Mouse (Mus musculus): ENCODE measurements at regions not wholly inside any gene's neighbourhood (a gene's known extent, or its start where the extent isn't known, plus 50 kb on each side); places are given as distances from the start of the nearest gene placed in this dataset.

GRCm38 (mm10) chr1:61050346-61050745 lies 72.6 kb downstream of the Icos start:
- H3K4me2 ChIP-seq = no peak overlapping the region
- H3K4me1 ChIP-seq (replicated peaks; ENCODE audit: control insufficient read depth, insufficient read depth, low read length) = no peaks in the 10 kb centered on the region
- no peak overlapping the region for H3K27ac ChIP-seq (ENCODE audit: low read depth, low read length)
- no peaks in the 10 kb centered on the region for H3K9me3 ChIP-seq (ENCODE audit: control insufficient read depth, low read length)
- WGBS = 83% methylated on average over 4 of the region's 4 CpGs
- no peak for DNase-seq (ENCODE audit: low spot score)
- ATAC-seq (replicated peaks; ENCODE audit: low FRiP score) = no peak
- no peak overlapping the region for H3K4me3 ChIP-seq (ENCODE audit: low read depth, low read length)
- no peaks in the 10 kb centered on the region for H3K36me3 ChIP-seq (ENCODE audit: control insufficient read depth, insufficient read depth, low read length)
- no peaks in the 10 kb centered on the region for H3K27me3 ChIP-seq (replicated peaks; ENCODE audit: control insufficient read depth, insufficient read depth, low read length)
- H3K9ac ChIP-seq (ENCODE audit: low read depth, low read length) = no peak overlapping the region

GRCm38 (mm10) chr1:61053676-61054075 lies 75.9 kb downstream of the Icos start:
- no peak for ATAC-seq (replicated peaks; ENCODE audit: low FRiP score)

DNA sequence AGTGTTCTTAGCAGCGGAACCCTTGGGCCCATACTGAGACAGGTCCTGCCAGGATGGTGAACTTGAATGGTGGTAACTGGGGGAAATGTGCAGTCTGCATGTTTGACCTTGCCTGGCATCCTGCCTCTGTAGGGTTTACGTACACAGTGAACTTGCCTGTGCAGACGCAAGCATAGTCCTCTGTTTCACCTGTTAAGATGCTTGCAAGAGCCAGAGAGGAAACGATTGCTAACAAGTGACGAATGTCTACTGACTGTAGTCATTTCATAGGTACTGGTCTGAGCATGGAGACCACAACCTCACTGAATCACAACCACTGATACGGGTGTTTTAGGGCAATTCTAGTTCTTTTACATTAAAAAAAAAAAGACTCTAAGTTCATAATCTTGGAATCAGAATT lies 76.7 kb downstream of the Icos start:
- WGBS = 86% methylated on average over 6 of the region's 6 CpGs
- no peaks in the 10 kb centered on the region for H3K9me3 ChIP-seq (ENCODE audit: control insufficient read depth, low read length)

More at GRCm38 (mm10) chr1:61053676-61054075, 75.9 kb downstream of the Icos start:
- H3K36me3 ChIP-seq (ENCODE audit: control insufficient read depth, insufficient read depth, low read length) = no peaks in the 10 kb centered on the region
- no peak overlapping the region for H3K4me2 ChIP-seq
- no peak for DNase-seq (ENCODE audit: low spot score)
- H3K27me3 ChIP-seq (replicated peaks; ENCODE audit: control insufficient read depth, insufficient read depth, low read length) = no peaks in the 10 kb centered on the region
- H3K4me1 ChIP-seq (replicated peaks; ENCODE audit: control insufficient read depth, insufficient read depth, low read length) = no peaks in the 10 kb centered on the region
- no peaks in the 10 kb centered on the region for H3K9me3 ChIP-seq (ENCODE audit: control insufficient read depth, low read length)
- WGBS = 60% methylated on average over 1 of the region's 1 CpGs
- no peak overlapping the region for H3K27ac ChIP-seq (ENCODE audit: low read depth, low read length)
- H3K4me3 ChIP-seq (ENCODE audit: low read depth, low read length) = no peak overlapping the region
- H3K9ac ChIP-seq (ENCODE audit: low read depth, low read length) = no peak overlapping the region

GRCm38 (mm10) chr1:61055176-61055575 lies 77.4 kb downstream of the Icos start:
- ATAC-seq (replicated peaks; ENCODE audit: low FRiP score) (no peak), DNase-seq (ENCODE audit: low spot score) (peak; percentile 33)
- no peaks in the 10 kb centered on the region for H3K36me3 ChIP-seq (ENCODE audit: control insufficient read depth, insufficient read depth, low read length)
- no peaks in the 10 kb centered on the region for H3K27me3 ChIP-seq (replicated peaks; ENCODE audit: control insufficient read depth, insufficient read depth, low read length)
- no peak overlapping the region for H3K4me2 ChIP-seq
- no peak overlapping the region for H3K4me3 ChIP-seq (ENCODE audit: low read depth, low read length)
- no peak overlapping the region for H3K9ac ChIP-seq (ENCODE audit: low read depth, low read length)
- no peak overlapping the region for H3K27ac ChIP-seq (ENCODE audit: low read depth, low read length)
- no peaks in the 10 kb centered on the region for H3K9me3 ChIP-seq (ENCODE audit: control insufficient read depth, low read length)
- WGBS = 10% methylated on average over 8 of the region's 8 CpGs
- H3K4me1 ChIP-seq (replicated peaks; ENCODE audit: control insufficient read depth, insufficient read depth, low read length) = no peaks in the 10 kb centered on the region

More for the DNA sequence above, 76.7 kb downstream of the Icos start:
- H3K9ac ChIP-seq (ENCODE audit: low read depth, low read length) = no peak overlapping the region
- no peak for ATAC-seq (replicated peaks; ENCODE audit: low FRiP score)
- H3K27me3 ChIP-seq (replicated peaks; ENCODE audit: control insufficient read depth, insufficient read depth, low read length) = no peaks in the 10 kb centered on the region
- H3K4me2 ChIP-seq = no peak overlapping the region
- no peaks in the 10 kb centered on the region for H3K4me1 ChIP-seq (replicated peaks; ENCODE audit: control insufficient read depth, insufficient read depth, low read length)
- H3K36me3 ChIP-seq (ENCODE audit: control insufficient read depth, insufficient read depth, low read length) = no peaks in the 10 kb centered on the region
- no peak overlapping the region for H3K4me3 ChIP-seq (ENCODE audit: low read depth, low read length)
- no peak for DNase-seq (ENCODE audit: low spot score)
- H3K27ac ChIP-seq (ENCODE audit: low read depth, low read length) = no peak overlapping the region

DNA sequence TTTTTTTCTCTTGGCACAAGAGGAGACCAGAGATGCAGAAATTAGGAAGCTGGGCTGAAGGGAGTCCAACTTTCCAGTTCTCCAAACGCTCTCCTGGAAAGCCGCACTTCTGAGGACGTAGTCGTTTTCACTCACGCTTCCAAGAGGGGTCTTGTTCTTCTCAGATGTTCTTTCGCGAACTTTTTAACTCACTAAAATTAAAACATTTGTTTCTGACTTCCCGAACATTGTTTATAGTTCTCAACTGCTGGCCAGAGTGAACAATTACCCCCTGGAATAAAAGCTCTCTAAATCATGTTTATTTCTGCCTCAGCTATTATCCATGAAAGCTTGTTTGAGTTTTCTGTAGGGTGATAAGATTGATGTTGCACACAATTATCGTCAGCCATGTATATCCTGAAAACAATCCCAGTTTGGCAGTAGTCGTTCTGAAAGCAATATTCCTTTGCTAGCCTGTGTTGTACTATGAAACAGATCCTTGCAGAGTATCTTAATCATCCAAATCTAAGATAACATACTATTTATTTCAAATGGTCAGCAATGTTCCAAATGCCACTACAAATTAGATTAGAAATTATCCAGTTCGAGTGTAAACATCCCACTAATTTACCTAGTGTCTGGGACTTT lies 82.3 kb downstream of the Icos start:
- Histone ChIP-seq H3K4me1 (replicated peaks; ENCODE audit: control insufficient read depth, insufficient read depth, low read length) (no peaks in the 10 kb centered on the region), H3K4me3 (ENCODE audit: low read depth, low read length) (no peak overlapping the region), H3K36me3 (ENCODE audit: control insufficient read depth, insufficient read depth, low read length) (no peaks in the 10 kb centered on the region), H3K4me2 (no peak overlapping the region), H3K9me3 (ENCODE audit: control insufficient read depth, low read length) (no peaks in the 10 kb centered on the region), H3K9ac (ENCODE audit: low read depth, low read length) (no peak overlapping the region), H3K27me3 (replicated peaks; ENCODE audit: control insufficient read depth, insufficient read depth, low read length) (no peaks in the 10 kb centered on the region), H3K27ac (ENCODE audit: low read depth, low read length) (no peak overlapping the region)
- ATAC-seq (replicated peaks; ENCODE audit: low FRiP score) (no peak), DNase-seq (ENCODE audit: low spot score) (no peak)
- 62% methylated on average over 11 of the region's 11 CpGs for WGBS

- 67% methylated on average over 3 of the region's 3 CpGs for WGBS
- no peak overlapping the region for H3K27ac ChIP-seq (ENCODE audit: low read depth, low read length)
- H3K4me1 ChIP-seq (replicated peaks; ENCODE audit: control insufficient read depth, insufficient read depth, low read length) = no peaks in the 10 kb centered on the region
- no peak for DNase-seq (ENCODE audit: low spot score)
- H3K27me3 ChIP-seq (replicated peaks; ENCODE audit: control insufficient read depth, insufficient read depth, low read length) = no peaks in the 10 kb centered on the region
- no peak overlapping the region for H3K9ac ChIP-seq (ENCODE audit: low read depth, low read length)
- no peak overlapping the region for H3K4me3 ChIP-seq (ENCODE audit: low read depth, low read length)
- H3K4me2 ChIP-seq = no peak overlapping the region
- no peak for ATAC-seq (replicated peaks; ENCODE audit: low FRiP score)
- no peaks in the 10 kb centered on the region for H3K36me3 ChIP-seq (ENCODE audit: control insufficient read depth, insufficient read depth, low read length)
- H3K9me3 ChIP-seq (ENCODE audit: control insufficient read depth, low read length) = no peaks in the 10 kb centered on the region
Measured at GRCm38 (mm10) chr1:61061892-61062460, 84.2 kb downstream of the Icos start.

DNA sequence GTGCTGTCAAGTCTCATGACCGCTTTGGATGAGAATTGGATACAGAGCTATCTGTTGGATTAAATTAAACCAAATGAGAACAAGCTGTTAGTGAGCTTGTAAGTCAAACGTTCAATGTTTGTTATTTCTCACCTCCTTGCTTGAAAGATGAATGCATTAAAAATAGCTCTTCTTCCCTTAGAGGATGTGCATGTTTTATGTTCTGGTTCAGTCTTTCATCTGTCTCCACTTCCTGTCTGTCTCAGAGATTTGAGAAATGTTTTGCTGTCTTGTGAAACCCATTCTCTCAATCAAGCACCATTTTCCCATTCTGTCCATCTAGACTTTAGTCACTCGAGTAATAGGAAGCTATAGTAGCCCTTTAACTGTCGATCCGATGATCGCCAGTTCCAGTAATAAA lies 90.4 kb downstream of the Icos start:
- ATAC-seq (replicated peaks; ENCODE audit: low FRiP score) (no peak), DNase-seq (ENCODE audit: low spot score) (no peak)
- Histone ChIP-seq H3K4me2 (no peak overlapping the region), H3K36me3 (ENCODE audit: control insufficient read depth, insufficient read depth, low read length) (no peaks in the 10 kb centered on the region), H3K27ac (ENCODE audit: low read depth, low read length) (no peak overlapping the region), H3K27me3 (replicated peaks; ENCODE audit: control insufficient read depth, insufficient read depth, low read length) (no peaks in the 10 kb centered on the region), H3K9ac (ENCODE audit: low read depth, low read length) (no peak overlapping the region), H3K4me3 (ENCODE audit: low read depth, low read length) (no peak overlapping the region), H3K9me3 (ENCODE audit: control insufficient read depth, low read length) (no peaks in the 10 kb centered on the region), H3K4me1 (replicated peaks; ENCODE audit: control insufficient read depth, insufficient read depth, low read length) (no peaks in the 10 kb centered on the region)
- WGBS = 76% methylated on average over 6 of the region's 6 CpGs

DNA sequence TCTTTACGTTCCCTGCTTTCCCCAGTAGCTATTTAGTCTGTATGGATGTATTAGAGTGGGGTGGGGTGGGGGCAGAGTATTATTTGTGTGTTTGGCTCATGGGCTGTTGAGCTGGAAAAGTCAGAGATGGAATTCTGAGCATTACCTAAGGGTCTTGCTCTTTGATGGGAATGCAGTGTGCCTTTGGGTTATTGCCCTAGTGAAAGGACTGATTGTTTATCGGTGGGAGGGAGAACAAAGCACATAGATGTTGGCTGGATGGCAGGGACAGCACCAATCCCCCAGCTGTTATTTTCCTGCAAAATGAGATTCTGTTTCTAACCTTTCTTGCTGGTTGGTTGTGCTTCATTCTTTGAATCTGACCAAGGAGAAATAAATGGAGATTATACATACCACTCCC lies 96.4 kb downstream of the Icos start:
- no peak overlapping the region for H3K9ac ChIP-seq (ENCODE audit: low read depth, low read length)
- no peak overlapping the region for H3K27ac ChIP-seq (ENCODE audit: low read depth, low read length)
- H3K36me3 ChIP-seq (ENCODE audit: control insufficient read depth, insufficient read depth, low read length) = no peaks in the 10 kb centered on the region
- WGBS = 91% methylated on average over 2 of the region's 2 CpGs
- no peak overlapping the region for H3K4me2 ChIP-seq
- ATAC-seq (replicated peaks; ENCODE audit: low FRiP score) (no peak), DNase-seq (ENCODE audit: low spot score) (no peak)
- H3K4me3 ChIP-seq (ENCODE audit: low read depth, low read length) = no peak overlapping the region
- no peaks in the 10 kb centered on the region for H3K9me3 ChIP-seq (ENCODE audit: control insufficient read depth, low read length)
- no peaks in the 10 kb centered on the region for H3K27me3 ChIP-seq (replicated peaks; ENCODE audit: control insufficient read depth, insufficient read depth, low read length)
- H3K4me1 ChIP-seq (replicated peaks; ENCODE audit: control insufficient read depth, insufficient read depth, low read length) = no peaks in the 10 kb centered on the region

DNA sequence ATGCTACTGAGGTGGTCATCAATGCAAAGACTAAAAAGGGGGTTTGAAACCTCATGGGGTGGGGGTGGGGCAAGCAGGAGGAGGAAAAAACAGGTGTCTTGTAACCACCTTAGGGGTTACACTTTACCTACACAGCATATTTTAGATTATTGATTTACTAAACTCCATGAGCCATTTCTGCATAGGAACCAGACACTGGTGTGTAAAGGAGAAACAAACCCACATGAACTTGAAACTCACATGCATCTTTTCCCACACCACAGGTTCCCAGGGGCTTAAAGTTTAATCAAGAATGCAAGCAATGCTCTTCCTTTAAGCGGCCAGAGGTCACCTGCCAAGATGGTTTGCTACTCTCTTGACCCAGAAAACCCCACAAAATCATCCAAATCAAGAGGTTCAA lies 97.6 kb downstream of the Icos start:
- no peak overlapping the region for H3K27ac ChIP-seq (ENCODE audit: low read depth, low read length)
- WGBS = 80% methylated on average over 1 of the region's 1 CpGs

More for the DNA sequence above, 97.6 kb downstream of the Icos start:
- Histone ChIP-seq H3K4me2 (no peak overlapping the region), H3K4me1 (replicated peaks; ENCODE audit: control insufficient read depth, insufficient read depth, low read length) (no peaks in the 10 kb centered on the region), H3K27me3 (replicated peaks; ENCODE audit: control insufficient read depth, insufficient read depth, low read length) (no peaks in the 10 kb centered on the region), H3K9ac (ENCODE audit: low read depth, low read length) (no peak overlapping the region), H3K36me3 (ENCODE audit: control insufficient read depth, insufficient read depth, low read length) (no peaks in the 10 kb centered on the region), H3K4me3 (ENCODE audit: low read depth, low read length) (no peak overlapping the region), H3K9me3 (ENCODE audit: control insufficient read depth, low read length) (no peaks in the 10 kb centered on the region)
- no peak for ATAC-seq (replicated peaks; ENCODE audit: low FRiP score)
- no peak for DNase-seq (ENCODE audit: low spot score)
